Mouse (Mus musculus) 3T3-L1 (cell line): ENCODE measurements around the gene Abcb4.
A peak's percentile ranks its signal among the peaks of the same experiment; 100 is the strongest.

Experiments
- DNase-seq: peaks from one replicate; pipeline ENCODE4 v3.0.0-alpha.2; 2015; ENCODE audit warnings: low read depth, low spot score

Gene Abcb4

DNA sequence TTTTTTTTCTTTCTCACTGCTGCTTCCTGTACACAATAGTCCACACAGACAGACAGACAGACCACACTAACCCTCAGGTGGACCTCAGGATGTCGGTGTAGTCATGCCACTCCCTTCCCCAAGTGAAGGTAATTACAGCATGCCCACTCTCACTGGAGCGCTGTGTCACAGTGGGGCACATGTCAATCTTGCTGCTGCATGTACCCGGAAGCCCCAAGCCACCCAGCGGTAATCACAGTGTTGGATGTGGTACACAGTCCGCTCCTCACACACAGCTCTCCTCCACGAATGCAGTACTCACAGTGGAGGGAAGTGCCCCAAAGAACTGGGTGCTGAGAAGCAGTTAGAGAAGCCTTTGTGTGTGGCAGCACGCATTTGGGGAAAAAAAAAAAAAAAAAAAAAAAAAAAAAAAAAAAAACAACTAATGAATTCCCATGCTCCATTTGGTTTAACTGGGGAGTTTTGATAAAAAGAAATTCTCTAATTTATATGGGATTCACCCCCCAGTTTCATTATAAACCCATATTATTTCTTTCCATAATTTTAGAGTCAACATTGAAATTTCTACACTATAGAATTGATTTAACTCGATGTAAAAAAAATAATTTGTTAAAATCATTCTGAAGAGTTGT lies 18.2 kb downstream of the Abcb4 start:
- no peak for DNase-seq

DNA sequence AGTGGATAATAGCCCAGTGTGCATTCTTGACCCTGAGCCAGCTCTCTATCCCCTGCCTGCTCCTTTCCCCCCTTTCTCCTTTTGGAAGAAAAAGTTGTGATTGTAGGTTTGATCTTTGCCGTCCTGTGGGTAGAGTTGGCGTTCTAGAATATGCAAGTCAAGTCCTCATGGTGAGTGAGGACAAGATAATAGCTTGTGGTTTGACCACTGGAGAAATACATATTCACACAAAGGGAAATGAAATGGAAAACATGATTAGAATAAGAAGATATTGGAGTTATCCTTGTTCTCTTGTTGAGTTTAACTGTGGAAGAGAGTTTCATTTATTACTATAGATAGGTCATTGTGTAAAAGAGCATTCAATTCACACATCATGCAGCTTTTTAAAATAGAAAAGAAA lies 22.9 kb downstream of the Abcb4 start:
- DNase-seq = no peak

- no peak for DNase-seq
Observed at GRCm38 (mm10) chr5:8917069-8917468, 23.6 kb downstream of the Abcb4 start.

DNA sequence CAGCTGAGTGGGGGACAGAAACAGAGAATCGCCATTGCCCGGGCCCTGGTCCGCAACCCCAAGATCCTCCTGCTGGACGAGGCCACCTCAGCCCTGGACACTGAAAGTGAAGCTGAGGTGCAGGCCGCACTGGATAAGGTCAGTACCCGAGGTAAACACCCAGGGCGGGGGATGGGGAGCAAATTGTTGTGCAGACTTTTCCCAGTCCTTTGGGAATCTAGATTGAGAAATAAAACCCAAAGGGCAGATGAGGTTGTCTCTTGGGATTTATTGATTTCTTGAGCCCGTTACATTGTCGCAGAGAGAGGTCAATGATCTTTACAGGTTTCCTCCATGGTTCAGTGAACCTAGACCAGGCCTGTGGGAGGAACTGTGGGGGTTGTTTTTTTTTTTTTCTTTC lies 34.9 kb downstream of the Abcb4 start:
- no peak for DNase-seq

DNA sequence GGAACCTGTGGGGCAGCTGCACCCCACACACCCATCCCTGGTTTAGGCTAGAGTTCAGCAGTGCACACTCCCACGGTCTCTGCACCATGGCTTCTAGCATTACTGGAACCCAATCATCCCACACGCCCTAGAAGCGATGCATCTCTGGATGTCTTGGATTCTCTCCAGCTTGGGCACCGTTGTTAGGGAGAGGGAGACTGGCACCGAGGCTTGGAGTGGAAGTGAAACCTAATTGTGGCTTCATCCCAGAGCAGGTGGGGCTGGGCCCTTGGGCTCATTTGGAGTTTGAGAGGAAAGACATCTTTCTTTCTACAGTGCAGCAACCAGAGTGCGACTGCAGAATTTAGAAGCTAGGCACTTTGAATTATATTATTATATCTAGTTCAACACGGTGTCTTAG lies 44.4 kb downstream of the Abcb4 start:
- no peak for DNase-seq

DNA sequence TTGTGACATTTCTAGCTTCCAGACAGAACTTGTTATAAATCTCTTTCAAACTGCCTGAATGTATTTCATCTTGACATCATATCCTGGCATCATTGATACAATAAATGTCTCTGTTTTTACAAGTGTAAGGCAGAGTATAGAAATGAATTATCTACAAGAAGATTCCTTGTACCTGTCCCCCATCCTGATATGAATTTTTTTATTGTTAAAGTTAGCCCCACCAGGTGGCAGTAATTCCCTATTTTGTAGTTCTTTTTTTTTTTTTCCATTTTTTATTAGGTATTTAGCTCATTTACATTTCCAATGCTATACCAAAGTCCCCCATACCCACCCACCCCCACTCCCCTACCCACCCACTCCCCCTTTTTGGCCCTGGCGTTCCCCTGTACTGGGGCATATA lies 47.7 kb downstream of the Abcb4 start:
- peak; percentile 44 for DNase-seq

- no peak for DNase-seq
Observed at GRCm38 (mm10) chr5:8943836-8944235, 50.3 kb downstream of the Abcb4 start.

GRCm38 (mm10) chr5:8947423-8948110 lies 54.0 kb downstream of the Abcb4 start:
- no peak for DNase-seq

DNA sequence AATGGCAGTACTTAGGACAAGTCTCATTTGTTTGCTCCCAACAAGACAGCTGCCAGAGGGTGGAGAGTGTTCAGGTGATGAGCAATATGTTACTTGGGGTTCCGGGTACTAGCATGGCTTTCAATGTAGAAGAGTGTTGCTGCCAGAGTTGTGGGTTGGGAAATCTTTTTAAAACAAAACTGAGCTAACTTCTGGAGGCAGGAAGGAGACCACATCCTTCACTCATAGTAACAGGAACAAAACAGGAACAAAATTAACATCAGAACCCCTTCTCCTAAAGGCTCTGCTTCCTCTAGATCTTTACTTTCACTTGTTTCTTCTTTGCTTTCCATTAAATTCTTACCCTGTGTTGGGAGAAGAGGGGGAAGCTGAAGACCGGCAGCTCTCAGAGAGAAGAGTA lies 60.1 kb downstream of the Abcb4 start:
- DNase-seq = no peak

DNA sequence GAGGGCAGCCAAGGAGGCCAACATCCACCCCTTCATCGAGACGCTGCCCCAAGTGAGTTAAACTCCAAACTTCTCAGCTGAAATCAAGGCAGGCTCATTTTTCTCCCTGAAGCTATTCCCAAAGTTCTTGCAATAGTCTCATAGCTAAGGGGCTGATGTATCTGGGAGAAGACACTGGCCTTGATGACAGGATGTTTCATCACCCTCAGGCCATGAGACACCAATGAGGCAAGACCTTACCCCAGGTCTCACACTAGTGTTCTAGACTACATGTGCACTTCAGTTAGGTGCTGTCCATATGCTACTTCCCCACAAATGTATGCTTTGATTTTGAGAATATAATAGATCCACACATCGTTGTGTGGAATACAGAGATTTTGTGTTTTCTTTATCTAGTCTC lies 62.0 kb downstream of the Abcb4 start:
- peak; percentile 33 for DNase-seq

- DNase-seq = no peak
Observed at GRCm38 (mm10) chr5:8960534-8960933, 67.0 kb downstream of the Abcb4 start.

DNA sequence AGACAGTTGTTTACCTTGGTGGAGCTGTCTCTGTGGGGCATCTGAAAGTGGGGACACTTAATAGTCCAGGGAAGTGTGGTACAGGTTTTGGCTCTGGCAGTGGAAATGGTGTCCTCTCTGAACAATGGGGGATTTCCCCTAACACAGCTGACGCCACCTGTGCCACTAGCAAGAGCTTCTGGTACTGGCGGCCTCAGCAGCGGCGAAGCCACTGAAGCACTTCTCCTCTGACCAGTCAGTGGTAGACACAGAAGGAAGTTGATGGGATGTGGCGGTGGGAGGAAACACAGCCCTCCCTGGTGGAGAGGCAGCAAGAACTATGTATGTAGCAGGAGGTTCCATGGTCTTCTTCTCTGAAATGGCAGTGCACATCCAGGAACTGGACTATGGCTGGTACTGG lies 71.0 kb downstream of the Abcb4 start:
- DNase-seq = no peak

DNA sequence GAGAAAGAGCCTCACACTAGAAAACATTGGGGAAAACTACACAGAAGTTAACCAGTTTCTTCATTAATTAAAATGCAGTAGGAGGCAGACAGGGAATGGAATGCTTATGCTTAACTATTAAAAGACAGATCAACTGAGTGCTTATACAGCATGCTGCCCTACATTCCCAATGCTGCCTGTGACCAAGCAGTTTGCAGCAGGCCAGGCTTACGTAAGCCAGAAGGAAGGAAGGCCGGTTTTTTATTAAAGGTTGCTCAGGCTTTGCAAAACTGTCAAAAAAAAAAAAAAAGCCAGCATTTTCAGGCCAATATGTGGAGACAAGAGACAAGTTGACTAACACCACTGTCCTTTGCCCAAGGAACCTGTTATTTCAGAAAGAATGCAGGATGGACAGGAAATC lies 77.2 kb downstream of the Abcb4 start:
- DNase-seq = no peak

DNA sequence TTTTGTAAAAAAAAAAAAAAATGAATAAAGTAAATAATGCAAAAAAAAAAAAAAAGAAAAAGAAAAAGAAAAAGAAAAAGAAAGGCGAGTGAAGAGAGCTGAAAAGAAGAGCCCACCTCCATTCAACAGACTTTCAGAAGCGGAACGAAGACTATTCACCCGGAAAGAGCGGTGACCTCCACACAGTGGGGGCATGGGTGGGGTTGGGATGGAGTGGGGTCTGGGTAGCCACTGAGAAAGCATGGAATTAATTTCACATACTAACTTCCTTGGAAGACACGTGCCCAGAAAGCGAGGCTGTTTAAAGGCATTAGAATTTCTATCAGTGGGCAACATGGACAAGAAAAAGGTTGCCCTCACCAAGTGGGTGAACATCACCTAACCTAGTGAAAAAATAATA lies 78.8 kb downstream of the Abcb4 start:
- no peak for DNase-seq

GRCm38 (mm10) chr5:8974721-8975120 lies 81.2 kb downstream of the Abcb4 start:
- DNase-seq = no peak

- DNase-seq = peak; percentile 22
Observed at GRCm38 (mm10) chr5:8985470-8985869, 92.0 kb downstream of the Abcb4 start.

DNA sequence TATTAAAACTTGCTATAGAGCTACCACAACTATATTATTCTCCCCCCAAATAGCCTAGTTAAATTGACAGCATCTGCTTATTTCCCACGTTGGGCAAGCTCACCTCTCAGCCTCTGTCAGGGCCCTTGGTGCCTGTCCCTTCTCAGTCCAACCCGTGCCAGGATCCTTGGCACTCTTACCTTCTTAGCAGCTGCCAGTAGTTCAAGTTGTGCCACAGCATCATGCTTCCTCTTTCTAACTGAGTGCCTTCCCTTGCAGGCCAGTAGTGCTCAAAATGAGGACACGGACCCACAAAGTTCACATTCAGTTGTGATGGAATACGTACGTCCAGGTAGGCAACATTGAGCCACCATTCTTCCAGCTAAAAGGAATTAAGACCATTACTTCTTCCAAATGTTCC lies 94.4 kb downstream of the Abcb4 start:
- no peak for DNase-seq

DNA sequence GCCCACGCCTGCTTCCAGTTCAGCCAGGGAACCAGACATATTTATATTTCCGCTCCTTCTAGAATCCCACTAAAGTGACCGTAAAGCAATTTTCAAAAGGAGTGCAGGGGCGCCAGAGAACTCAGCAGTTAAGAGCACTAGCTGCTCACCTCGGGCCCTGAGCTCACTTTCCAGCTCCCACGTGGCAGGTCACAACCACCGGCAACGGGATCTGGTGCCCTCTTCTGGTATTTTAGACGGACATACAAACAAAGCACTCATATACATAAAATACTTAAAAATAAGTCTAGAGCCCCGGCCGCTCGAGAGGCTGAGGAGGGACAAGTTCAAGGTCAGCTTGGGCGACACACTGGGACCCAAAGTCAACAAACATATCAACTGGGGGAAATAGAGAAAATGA lies 97.0 kb downstream of the Abcb4 start:
- DNase-seq = no peak

DNA sequence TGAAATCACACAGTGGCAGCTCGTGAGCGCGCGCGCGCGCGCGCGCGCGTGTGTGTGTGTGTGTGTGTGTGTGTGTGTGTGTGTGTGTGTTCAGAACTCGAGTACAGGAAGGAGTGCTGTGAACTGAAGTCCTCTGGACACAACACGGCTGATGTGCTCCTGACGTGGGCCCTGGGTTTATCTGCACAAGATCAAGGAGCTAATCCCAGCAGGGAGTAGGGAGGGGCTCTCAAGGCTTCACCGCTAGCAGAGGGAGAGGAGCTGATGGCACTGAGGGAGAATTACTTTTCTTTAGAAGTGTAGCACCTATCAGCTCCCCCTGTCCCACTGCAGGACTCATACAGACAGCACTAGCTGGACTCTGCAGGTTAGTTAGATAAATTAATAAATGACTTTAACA lies 98.1 kb downstream of the Abcb4 start:
- no peak for DNase-seq

DNA sequence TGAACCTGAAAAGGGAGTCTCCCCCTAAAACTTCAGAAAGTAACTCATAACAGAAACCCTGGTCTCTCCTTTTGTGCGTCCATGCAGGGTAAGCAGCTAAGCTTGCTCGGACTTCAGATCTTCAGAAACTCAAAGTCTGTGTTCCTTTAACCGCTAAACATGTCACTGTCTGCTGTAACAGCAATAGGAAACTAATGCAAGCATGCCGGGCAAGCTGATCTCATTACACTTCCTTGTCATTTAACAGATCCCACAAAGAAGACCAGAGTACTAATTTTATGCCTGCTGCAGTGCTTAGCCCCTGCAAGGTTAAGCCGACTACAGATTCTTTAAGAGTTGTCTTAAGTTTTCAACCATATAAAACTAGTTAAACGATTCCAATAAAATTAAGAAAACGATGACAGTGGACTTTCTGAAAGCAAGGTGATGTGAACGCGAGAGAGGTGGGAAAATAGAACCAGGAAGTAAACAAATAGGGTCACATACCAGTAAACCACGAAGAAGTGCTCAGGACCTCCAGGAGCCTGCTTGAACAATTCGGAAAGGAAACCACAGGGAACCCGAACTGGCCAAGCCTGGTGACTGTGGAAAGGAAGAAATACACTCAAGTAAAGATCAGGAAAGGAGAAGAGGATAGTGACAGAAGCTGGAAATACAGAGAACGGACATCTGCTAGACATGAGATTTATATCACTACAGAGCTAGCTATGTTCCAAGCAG lies 102.6 kb downstream of the Abcb4 start:
- peak; percentile 38 for DNase-seq

DNA sequence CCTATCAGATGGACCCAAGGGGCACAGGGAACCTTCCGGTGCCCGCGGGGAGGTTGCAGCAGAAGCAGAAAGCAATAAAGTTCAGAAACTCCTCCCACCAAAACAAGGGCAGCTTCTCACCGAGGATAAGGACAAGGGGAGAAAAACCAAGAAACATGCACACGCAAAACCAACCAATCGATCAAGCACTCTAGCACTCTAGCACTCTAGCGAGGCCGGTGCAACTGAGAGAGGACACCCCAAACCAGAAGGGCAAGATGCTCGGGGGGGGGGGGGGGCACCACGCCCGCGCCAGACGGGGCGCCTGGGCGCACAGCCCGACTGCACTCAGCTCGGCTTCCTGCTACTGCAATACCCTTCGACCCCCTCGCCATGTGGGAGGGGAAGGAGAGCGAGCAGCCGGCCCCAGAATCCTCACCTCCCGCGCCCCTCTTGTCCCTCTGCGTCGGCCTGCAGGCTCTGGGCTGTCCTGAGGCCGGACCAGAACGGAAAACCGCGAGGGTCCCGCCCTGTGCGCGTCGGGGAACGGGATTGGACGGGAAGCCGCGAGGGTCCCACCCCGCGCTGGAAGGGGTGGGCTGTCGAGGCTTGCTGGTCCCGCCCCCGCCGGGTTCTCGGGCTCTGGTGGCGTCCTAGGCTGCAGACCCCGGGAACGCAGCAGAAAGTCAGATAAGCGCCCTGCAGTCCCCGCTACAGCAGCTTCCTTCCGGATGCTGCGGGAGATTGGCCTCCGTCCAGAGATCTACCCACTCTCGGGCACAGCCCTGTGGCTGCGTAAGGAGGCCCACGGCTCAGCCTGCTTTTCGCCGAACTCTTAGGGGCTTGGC lies 103.4 kb downstream of the Abcb4 start, which contains the start of gene Crot:
Crot (minus strand) TSS at position 639 of the 827 bp plus-strand sequence.
- peak; percentile 93 for DNase-seq

- DNase-seq = peak; percentile 72
Observed at GRCm38 (mm10) chr5:8997513-8997895, 104.0 kb downstream of the Abcb4 start.
